Mouse (Mus musculus) embryo, embryonic 9.5 days (tissue): ENCODE measurements at regions not wholly inside any gene's neighbourhood (a gene's known extent, or its start where the extent isn't known, plus 50 kb on each side); places are given as distances from the start of the nearest gene placed in this dataset.
A peak's percentile ranks its signal among the peaks of the same experiment; 100 is the strongest.
"Not testable (repeated sequence)": the region's sequence is repeated elsewhere in the genome, so short reads cannot be mapped to it uniquely, and the experiment has no call there.

Source experiments
- DNase-seq: peaks from one replicate; pipeline ENCODE4 v3.0.0-alpha.2; 2017; ENCODE audit errors: extremely low spot score

GRCm38 (mm10) chr8:12451857-12452256, 56.8 kb downstream of the Sox1 start:
- DNase-seq, result no peak

- not testable (repeated sequence) for DNase-seq
Measured at GRCm38 (mm10) chr8:12455376-12455775, 60.3 kb downstream of the Sox1 start.

GRCm38 (mm10) chr8:12456326-12456725, 61.2 kb downstream of the Sox1 start:
- DNase-seq, result no peak

GRCm38 (mm10) chr8:12457015-12457414, 61.9 kb downstream of the Sox1 start:
- DNase-seq, result no peak

GRCm38 (mm10) chr8:12466845-12467244, 71.8 kb downstream of the Sox1 start:
- DNase-seq, result no peak

- DNase-seq, result peak; percentile 19
Measured at GRCm38 (mm10) chr8:12467386-12468326, 72.6 kb downstream of the Sox1 start.

- peak; percentile 62 for DNase-seq
Measured at GRCm38 (mm10) chr8:12477449-12478401, 82.6 kb downstream of the Sox1 start.

- DNase-seq, result no peak
Measured at GRCm38 (mm10) chr8:12481918-12482317, 86.8 kb downstream of the Sox1 start.

- no peak for DNase-seq
Measured at GRCm38 (mm10) chr8:12483551-12483950, 88.5 kb downstream of the Sox1 start.

GRCm38 (mm10) chr8:12485326-12485725, 87.5 kb upstream of the Spaca7 start:
- no peak for DNase-seq

GRCm38 (mm10) chr8:12486331-12487061, 86.3 kb upstream of the Spaca7 start:
- no peak for DNase-seq

GRCm38 (mm10) chr8:12487201-12487600, 85.6 kb upstream of the Spaca7 start:
- no peak for DNase-seq

GRCm38 (mm10) chr8:12489194-12489593, 83.6 kb upstream of the Spaca7 start:
- DNase-seq, result no peak

GRCm38 (mm10) chr8:12491472-12491871, 81.4 kb upstream of the Spaca7 start:
- DNase-seq, result no peak

GRCm38 (mm10) chr8:12492461-12492860, 80.4 kb upstream of the Spaca7 start:
- DNase-seq, result no peak

- DNase-seq, result no peak
Measured at GRCm38 (mm10) chr8:12494559-12494958, 78.3 kb upstream of the Spaca7 start.

- DNase-seq, result no peak
Measured at GRCm38 (mm10) chr8:12497420-12497819, 75.4 kb upstream of the Spaca7 start.

GRCm38 (mm10) chr8:12499658-12500057, 73.2 kb upstream of the Spaca7 start:
- DNase-seq, result no peak

- no peak for DNase-seq
Measured at GRCm38 (mm10) chr8:12500291-12500690, 72.5 kb upstream of the Spaca7 start.

GRCm38 (mm10) chr8:12501824-12502223, 71.0 kb upstream of the Spaca7 start:
- no peak for DNase-seq

- DNase-seq, result peak; percentile 68
Measured at GRCm38 (mm10) chr8:12502321-12502775, 70.5 kb upstream of the Spaca7 start.

GRCm38 (mm10) chr8:12502856-12503255, 70.0 kb upstream of the Spaca7 start:
- no peak for DNase-seq
